Mouse (Mus musculus): ENCODE measurements around the gene Pde11a.

Gene Pde11a

GRCm38 (mm10) chr2:76097284-76097683, 241.3 kb downstream of the Pde11a start:
- DNase-seq (ENCODE audit: low read depth, low spot score) = no peak

- DNase-seq (ENCODE audit: low read depth, low spot score) = no peak
Observed at GRCm38 (mm10) chr2:76095861-76096260, 242.7 kb downstream of the Pde11a start.

GRCm38 (mm10) chr2:76090506-76090905, 248.1 kb downstream of the Pde11a start:
- DNase-seq (ENCODE audit: low read depth, low spot score) = no peak

- DNase-seq (ENCODE audit: low read depth, low spot score) = no peak
Observed at GRCm38 (mm10) chr2:76088844-76089243, 249.7 kb downstream of the Pde11a start.

GRCm38 (mm10) chr2:76088413-76088812, 250.2 kb downstream of the Pde11a start:
- DNase-seq (ENCODE audit: low read depth, low spot score) = no peak

GRCm38 (mm10) chr2:76087170-76087569, 251.4 kb downstream of the Pde11a start:
- DNase-seq (ENCODE audit: low read depth, low spot score) = no peak

- no peak for DNase-seq (ENCODE audit: low read depth, low spot score)
Observed at GRCm38 (mm10) chr2:76084982-76085381, 253.6 kb downstream of the Pde11a start.

- DNase-seq (ENCODE audit: low read depth, low spot score) = no peak
Observed at GRCm38 (mm10) chr2:76083901-76084300, 254.7 kb downstream of the Pde11a start.

GRCm38 (mm10) chr2:76083396-76083795, 255.2 kb downstream of the Pde11a start:
- no peak for DNase-seq (ENCODE audit: low read depth, low spot score)

- DNase-seq (ENCODE audit: low read depth, low spot score) = no peak
Observed at GRCm38 (mm10) chr2:76081991-76082390, 256.6 kb downstream of the Pde11a start.

- no peak for DNase-seq (ENCODE audit: low read depth, low spot score)
Observed at GRCm38 (mm10) chr2:76080549-76080948, 258.0 kb downstream of the Pde11a start.

- DNase-seq (ENCODE audit: low read depth, low spot score) = no peak
Observed at GRCm38 (mm10) chr2:76076838-76077237, 261.7 kb downstream of the Pde11a start.

GRCm38 (mm10) chr2:76076047-76076446, 262.5 kb downstream of the Pde11a start:
- DNase-seq (ENCODE audit: low read depth, low spot score) = no peak

- DNase-seq (ENCODE audit: low read depth, low spot score) = no peak
Observed at GRCm38 (mm10) chr2:76073079-76073478, 265.5 kb downstream of the Pde11a start.

- DNase-seq (ENCODE audit: low read depth, low spot score) = peak; percentile 83
Observed at GRCm38 (mm10) chr2:76070432-76071306, 267.9 kb downstream of the Pde11a start.

- DNase-seq (ENCODE audit: low read depth, low spot score) = no peak
Observed at GRCm38 (mm10) chr2:76069238-76069637, 269.3 kb downstream of the Pde11a start.

GRCm38 (mm10) chr2:76068155-76068554, 270.4 kb downstream of the Pde11a start:
- no peak for DNase-seq (ENCODE audit: low read depth, low spot score)

GRCm38 (mm10) chr2:76067144-76067543, 271.4 kb downstream of the Pde11a start:
- DNase-seq (ENCODE audit: low read depth, low spot score) = peak; percentile 35

- no peak for DNase-seq (ENCODE audit: low read depth, low spot score)
Observed at GRCm38 (mm10) chr2:76065292-76065691, 273.3 kb downstream of the Pde11a start.

GRCm38 (mm10) chr2:76064078-76064477, 274.5 kb downstream of the Pde11a start:
- DNase-seq (ENCODE audit: low read depth, low spot score) = peak; percentile 37

- DNase-seq (ENCODE audit: low read depth, low spot score) = no peak
Observed at GRCm38 (mm10) chr2:76060207-76060606, 278.4 kb downstream of the Pde11a start.

- no peak for DNase-seq (ENCODE audit: low read depth, low spot score)
Observed at GRCm38 (mm10) chr2:76059595-76059994, 279.0 kb downstream of the Pde11a start.
